22 mouse cellular contexts compared by ENCODE assay signal in the genomic region with DNA sequence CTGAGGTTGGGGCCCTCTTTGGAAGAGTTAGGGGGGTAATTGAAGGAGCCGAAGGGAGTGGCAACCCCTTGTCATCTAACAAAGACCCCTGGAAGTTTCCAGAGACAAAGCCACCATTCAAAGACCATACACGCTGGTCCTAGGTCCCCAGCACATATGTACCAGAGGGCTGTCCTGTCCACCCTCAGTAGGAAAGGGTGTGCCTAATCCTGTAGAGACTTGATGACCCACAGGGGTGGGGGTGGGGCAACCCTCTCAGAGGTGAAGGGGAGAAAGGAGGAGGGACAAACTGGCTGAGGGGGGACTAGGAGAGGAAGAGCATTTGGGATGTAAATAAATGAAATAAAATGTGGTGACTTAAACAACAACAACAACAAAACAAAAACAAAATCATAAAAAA.
DNase-seq lines count a peak whose midpoint lies in the region; ATAC-seq lines count a peak whose summit lies in the region.
"Had no signal": no experiment of that assay in that cellular context is flagged by ENCODE, and none has a peak within 500 bp of the region (broad histone marks: within the 10 kb centered on the region; RNA-seq: fewer than 3 reads in every experiment).

No protein-coding gene starts in this region.

- no peaks in the 10 kb centered on the region for H3K4me1 ChIP-seq in heart, embryonic 10.5 days
- no peaks in the 10 kb centered on the region for H3K4me1 ChIP-seq in midbrain, embryonic 11.5 days (ENCODE audit: control insufficient read depth, insufficient read depth, low read length)
- H3K4me1 ChIP-seq in midbrain, embryonic 16.5 days (ENCODE audit: control insufficient read depth, insufficient read depth, low read length), result no peaks in the 10 kb centered on the region
- H3K4me1 ChIP-seq in midbrain, embryonic 13.5 days (replicated peaks), result no peaks in the 10 kb centered on the region
- H3K4me1 ChIP-seq in midbrain, embryonic 14.5 days (ENCODE audit: control insufficient read depth, insufficient read depth, low read length), result no peaks in the 10 kb centered on the region
- H3K4me1 ChIP-seq: embryonic facial prominence, embryonic 13.5 days; embryonic facial prominence, embryonic 15.5 days; forebrain, embryonic 13.5 days had no signal

- no peaks in the 10 kb centered on the region for H3K36me3 ChIP-seq in heart, embryonic 10.5 days
- no peaks in the 10 kb centered on the region for H3K36me3 ChIP-seq in midbrain, embryonic 11.5 days (ENCODE audit: control insufficient read depth, insufficient read depth, low read length)
- H3K36me3 ChIP-seq in midbrain, embryonic 16.5 days (ENCODE audit: control insufficient read depth, insufficient read depth, low read length), result no peaks in the 10 kb centered on the region
- no peaks in the 10 kb centered on the region for H3K36me3 ChIP-seq in midbrain, embryonic 13.5 days
- H3K36me3 ChIP-seq in midbrain, embryonic 14.5 days (ENCODE audit: control insufficient read depth, insufficient read depth, low read length), result no peaks in the 10 kb centered on the region
- H3K36me3 ChIP-seq: embryonic facial prominence, embryonic 13.5 days; embryonic facial prominence, embryonic 15.5 days; forebrain, embryonic 10.5 days had no signal

- peak; percentile 46 for DNase-seq in heart, embryonic 10.5 days (ENCODE audit: low spot score)
- no peak for DNase-seq in heart, adult 8-10 months (ENCODE audit: low spot score)
- peak; percentile 69 for DNase-seq in midbrain, embryonic 11.5 days (ENCODE audit: low spot score, missing footprints)
- DNase-seq in midbrain, embryonic 14.5 days, result no peak
- DNase-seq: adrenal gland, adult 2 months; adrenal gland, postnatal 10 days; adrenal gland, postnatal 25 days; cerebellum, adult 11 months; cerebellum, adult 18-20 months; cerebellum, adult 8-10 months; cerebellum, adult 9-11 months; cerebellum, postnatal 14 days; cerebellum, postnatal 36 days; embryo, embryonic 11 days had no signal

- no peak overlapping the region for H3K27ac ChIP-seq in heart, embryonic 10.5 days
- H3K27ac ChIP-seq in midbrain, embryonic 11.5 days (ENCODE audit: low read depth, low read length), result no peak overlapping the region
- H3K27ac ChIP-seq in midbrain, embryonic 16.5 days (ENCODE audit: low read length), result no peak overlapping the region
- no peak overlapping the region for H3K27ac ChIP-seq in midbrain, embryonic 13.5 days
- H3K27ac ChIP-seq in midbrain, embryonic 14.5 days (replicated peaks; ENCODE audit: low read depth, low read length), result no peak overlapping the region
- H3K27ac ChIP-seq: embryonic facial prominence, embryonic 13.5 days; embryonic facial prominence, embryonic 15.5 days; forebrain, embryonic 10.5 days; forebrain, embryonic 13.5 days had no signal

- no peak overlapping the region for H3K4me2 ChIP-seq in midbrain, embryonic 11.5 days
- H3K4me2 ChIP-seq in midbrain, embryonic 16.5 days (ENCODE audit: low read length), result no peak overlapping the region
- no peak overlapping the region for H3K4me2 ChIP-seq in midbrain, embryonic 13.5 days (replicated peaks)
- no peak overlapping the region for H3K4me2 ChIP-seq in midbrain, embryonic 14.5 days (ENCODE audit: low read length)
- H3K4me2 ChIP-seq: embryonic facial prominence, embryonic 13.5 days; embryonic facial prominence, embryonic 15.5 days; forebrain, embryonic 13.5 days had no signal

- WGBS in heart, embryonic 10.5 days, result 70% methylated on average over 2 of the region's 2 CpGs
- WGBS in midbrain, embryonic 11.5 days, result 40% methylated on average over 2 of the region's 2 CpGs
- WGBS in midbrain, embryonic 16.5 days, result 47% methylated on average over 2 of the region's 2 CpGs
- WGBS in midbrain, embryonic 13.5 days, result 43% methylated on average over 2 of the region's 2 CpGs
- WGBS in midbrain, embryonic 14.5 days, result 33% methylated on average over 2 of the region's 2 CpGs

- H3K4me3 ChIP-seq in heart, embryonic 10.5 days, result no peak overlapping the region
- no peak overlapping the region for H3K4me3 ChIP-seq in midbrain, embryonic 11.5 days (ENCODE audit: low read depth, low read length)
- H3K4me3 ChIP-seq in midbrain, embryonic 16.5 days (ENCODE audit: low read depth, low read length), result no peak overlapping the region
- H3K4me3 ChIP-seq in midbrain, embryonic 13.5 days (replicated peaks), result no peak overlapping the region
- H3K4me3 ChIP-seq in midbrain, embryonic 14.5 days (replicated peaks; ENCODE audit: low read depth, low read length), result no peak overlapping the region
- H3K4me3 ChIP-seq: embryonic facial prominence, embryonic 13.5 days; embryonic facial prominence, embryonic 15.5 days; erythroblast, embryonic 14.5 days; forebrain, embryonic 10.5 days; forebrain, embryonic 13.5 days had no signal

- no peaks in the 10 kb centered on the region for H3K9me3 ChIP-seq in heart, embryonic 10.5 days
- no peaks in the 10 kb centered on the region for H3K9me3 ChIP-seq in midbrain, embryonic 11.5 days (ENCODE audit: control insufficient read depth, low read length)
- no peaks in the 10 kb centered on the region for H3K9me3 ChIP-seq in midbrain, embryonic 16.5 days (replicated peaks; ENCODE audit: control insufficient read depth, low read length, poor library complexity, severe bottlenecking)
- H3K9me3 ChIP-seq in midbrain, embryonic 13.5 days, result no peaks in the 10 kb centered on the region
- H3K9me3 ChIP-seq in midbrain, embryonic 14.5 days (ENCODE audit: control insufficient read depth, low read length), result no peaks in the 10 kb centered on the region
- H3K9me3 ChIP-seq: embryonic facial prominence, embryonic 13.5 days; embryonic facial prominence, embryonic 15.5 days; forebrain, embryonic 10.5 days; forebrain, embryonic 13.5 days had no signal

- ATAC-seq in midbrain, embryonic 11.5 days (ENCODE audit: low FRiP score), result no peak
- ATAC-seq in midbrain, embryonic 16.5 days, result no peak
- 0 out of 2 replicates have a peak, but pooled peaks have one; percentile 43 for ATAC-seq in midbrain, embryonic 13.5 days
- ATAC-seq in midbrain, embryonic 14.5 days (ENCODE audit: low FRiP score, low TSS enrichment), result no peak; the same call in 1 of the 2 replicates
- ATAC-seq: forebrain, embryonic 13.5 days; forebrain, embryonic 16.5 days had no signal

- no peak overlapping the region for H3K9ac ChIP-seq in midbrain, embryonic 11.5 days (ENCODE audit: low read length)
- H3K9ac ChIP-seq in midbrain, embryonic 16.5 days (ENCODE audit: low read depth, low read length), result no peak overlapping the region
- H3K9ac ChIP-seq in midbrain, embryonic 13.5 days (replicated peaks), result no peak overlapping the region
- H3K9ac ChIP-seq in midbrain, embryonic 14.5 days (replicated peaks; ENCODE audit: low read length), result no peak overlapping the region
- H3K9ac ChIP-seq: embryonic facial prominence, embryonic 13.5 days; embryonic facial prominence, embryonic 15.5 days; forebrain, embryonic 13.5 days had no signal

- H3K27me3 ChIP-seq in heart, embryonic 10.5 days (ENCODE audit: insufficient read depth, poor library complexity, severe bottlenecking), result no peaks in the 10 kb centered on the region
- H3K27me3 ChIP-seq in midbrain, embryonic 11.5 days (ENCODE audit: control insufficient read depth, insufficient read depth, low read length), result no peaks in the 10 kb centered on the region
- H3K27me3 ChIP-seq in midbrain, embryonic 16.5 days (ENCODE audit: control insufficient read depth, insufficient read depth, low read depth, low read length), result no peaks in the 10 kb centered on the region
- no peaks in the 10 kb centered on the region for H3K27me3 ChIP-seq in midbrain, embryonic 13.5 days
- H3K27me3 ChIP-seq in midbrain, embryonic 14.5 days (ENCODE audit: control insufficient read depth, insufficient read depth, low read length), result no peaks in the 10 kb centered on the region
- H3K27me3 ChIP-seq: embryonic facial prominence, embryonic 13.5 days; embryonic facial prominence, embryonic 15.5 days; forebrain, embryonic 13.5 days had no signal

Comparison
In these comparisons a context has a peak if more than half of its experiments do, and no peak if none do; other contexts are left out.
1. DNase-seq: peak in heart, embryonic 10.5 days (single experiment) and midbrain, embryonic 11.5 days (single experiment); none in heart, adult 8-10 months (single experiment) and midbrain, embryonic 14.5 days (single experiment).